14 mouse cellular contexts compared by ENCODE assay signal in genomic region chr17:43752811-43753210, GRCm38 (mm10). TPM values are rescaled to one million over a fixed set of nuclear protein-coding genes. Genes with fewer than 3 reads are reported as not detected.
"Had no signal": no experiment of that assay in that cellular context is flagged by ENCODE, and none has a peak within 500 bp of the region (broad histone marks: within the 10 kb centered on the region; RNA-seq: fewer than 3 reads in every experiment).

No protein-coding gene starts in this region.

- H3K27me3 ChIP-seq: kidney, embryonic 15.5 days; liver, embryonic 13.5 days; megakaryocyte, embryonic 14.5 days; stomach, embryonic 15.5 days had no signal

- H3K4me3 ChIP-seq: kidney, embryonic 15.5 days; liver, embryonic 13.5 days; megakaryocyte, embryonic 14.5 days; stomach, embryonic 15.5 days had no signal

- H3K9me3 ChIP-seq: kidney, embryonic 15.5 days; liver, embryonic 13.5 days; stomach, embryonic 15.5 days had no signal

- H3K4me1 ChIP-seq: liver, embryonic 13.5 days; megakaryocyte, embryonic 14.5 days; stomach, embryonic 15.5 days had no signal

- H3K36me3 ChIP-seq: kidney, embryonic 15.5 days; liver, embryonic 13.5 days; stomach, embryonic 15.5 days had no signal

- H3K9ac ChIP-seq: kidney, embryonic 15.5 days; liver, embryonic 13.5 days; liver, postnatal 0 days; stomach, embryonic 15.5 days had no signal

- ATAC-seq: liver, postnatal 0 days; midbrain, embryonic 16.5 days had no signal

- H3K27ac ChIP-seq: kidney, embryonic 15.5 days; liver, embryonic 13.5 days; macrophage; stomach, embryonic 15.5 days had no signal

- DNase-seq: kidney, adult 2 months; kidney, postnatal 14 days; liver; liver, embryonic 13.5 days; liver, postnatal 0 days; lung, postnatal 10 days; right cerebral cortex, postnatal 14 days; thymus, postnatal 4 days had no signal

- H3K4me2 ChIP-seq: kidney, embryonic 15.5 days; liver, embryonic 13.5 days; midbrain, embryonic 11.5 days; stomach, embryonic 15.5 days had no signal

RNA-seq across cellular contexts. Expression of gene Rcan2, which starts 48.3 kb away (rescaled TPM):
- polyA plus RNA-seq: macrophage had no signal
